Mouse (Mus musculus): ENCODE results near the gene Lix1l. TPM values are rescaled to one million over a fixed set of nuclear protein-coding genes. Genes with fewer than 3 reads are reported as not detected.
A peak's percentile ranks its signal among the peaks of the same experiment; 100 is the strongest.
"Not testable (repeated sequence)": the region's sequence is repeated elsewhere in the genome, so short reads cannot be mapped to it uniquely, and the experiment has no call there.

Lix1l gene
- polyA plus RNA-seq, 1 experiment from 2014 or later, result 6.7 TPM

DNA sequence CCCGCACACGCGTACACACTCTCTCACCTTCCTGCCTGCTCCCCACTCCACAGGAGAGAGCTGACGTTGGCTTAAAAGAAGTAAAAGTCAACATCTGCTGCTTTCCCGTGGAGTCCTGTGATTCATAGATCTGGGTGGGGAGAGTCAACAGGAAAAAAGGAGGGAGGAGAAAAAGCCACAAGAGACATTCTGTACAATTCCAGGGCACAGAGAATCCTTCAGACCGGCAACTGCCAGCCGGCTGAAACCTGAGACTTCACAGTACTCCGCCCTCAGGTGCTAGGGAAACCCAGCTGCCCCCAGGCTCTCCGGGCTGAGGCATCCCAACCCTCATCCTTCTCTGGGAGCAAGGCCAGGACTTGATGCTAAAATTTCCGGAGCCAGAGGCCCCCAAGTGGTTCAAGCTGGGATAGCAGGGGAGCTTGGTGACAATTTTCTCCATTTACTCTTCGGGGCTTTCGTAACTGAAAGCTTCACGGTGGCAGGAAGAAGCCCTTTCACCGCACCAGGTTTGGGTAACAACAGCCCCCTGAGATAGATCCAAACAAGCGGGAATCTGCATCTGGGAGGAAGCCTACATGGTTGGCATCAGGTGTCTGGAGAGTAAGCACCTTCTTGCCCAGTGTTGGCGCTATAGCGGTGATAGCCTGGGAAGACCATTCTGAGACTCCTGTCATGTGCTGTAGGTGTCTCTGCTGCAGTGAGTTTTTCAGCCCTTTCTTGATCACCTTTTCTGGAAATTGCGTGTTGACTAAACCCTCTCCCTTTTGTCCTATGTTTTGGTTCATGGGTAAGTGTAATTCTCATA is 62.7 kb downstream of the Lix1l start:
- no peaks in the 10 kb centered on the region for H3K36me3 ChIP-seq (ENCODE audit: control insufficient read depth, insufficient read depth, low read length)
- peak overlapping the region; percentile 63 for H3K9ac ChIP-seq (ENCODE audit: low read length)
- H3K4me2 ChIP-seq (ENCODE audit: low read length), result peak overlapping the region; percentile 74
- ATAC-seq (ENCODE audit: insufficient number of reproducible peaks, insufficient read depth, low FRiP score, low read depth), result peak; percentile 57; the same call in 1 of the 2 replicates
- 0 out of 4 replicates have a peak overlapping the region, but pooled peaks of 1 of the 2 experiments have one; percentile 19 for H3K27ac ChIP-seq (replicated peaks in 1 of 2; ENCODE audit: control insufficient read depth in 1 of 2, insufficient read depth in 1 of 2, low read depth in 2 of 2, low read length in 2 of 2)
- peak overlapping the region; percentile 29 to 37 for H3K4me3 ChIP-seq (ENCODE audit: control insufficient read depth in 1 of 2, insufficient read depth in 1 of 2, low read depth in 1 of 2, low read length in 2 of 2)
- WGBS, result 6% methylated on average over 17 of the region's 18 CpGs
- H3K4me1 ChIP-seq (ENCODE audit: control insufficient read depth in 2 of 2, insufficient read depth in 2 of 2, low read length in 2 of 2), result peaks cover 7 to 9% of the 10 kb centered on the region in 2 experiments; a peak in 2 of 4 replicates
- H3K9me3 ChIP-seq (ENCODE audit: control insufficient read depth, low read length), result no peaks in the 10 kb centered on the region
- H3K27me3 ChIP-seq (ENCODE audit: control insufficient read depth, insufficient read depth, low read length), result no peaks in the 10 kb centered on the region

DNA sequence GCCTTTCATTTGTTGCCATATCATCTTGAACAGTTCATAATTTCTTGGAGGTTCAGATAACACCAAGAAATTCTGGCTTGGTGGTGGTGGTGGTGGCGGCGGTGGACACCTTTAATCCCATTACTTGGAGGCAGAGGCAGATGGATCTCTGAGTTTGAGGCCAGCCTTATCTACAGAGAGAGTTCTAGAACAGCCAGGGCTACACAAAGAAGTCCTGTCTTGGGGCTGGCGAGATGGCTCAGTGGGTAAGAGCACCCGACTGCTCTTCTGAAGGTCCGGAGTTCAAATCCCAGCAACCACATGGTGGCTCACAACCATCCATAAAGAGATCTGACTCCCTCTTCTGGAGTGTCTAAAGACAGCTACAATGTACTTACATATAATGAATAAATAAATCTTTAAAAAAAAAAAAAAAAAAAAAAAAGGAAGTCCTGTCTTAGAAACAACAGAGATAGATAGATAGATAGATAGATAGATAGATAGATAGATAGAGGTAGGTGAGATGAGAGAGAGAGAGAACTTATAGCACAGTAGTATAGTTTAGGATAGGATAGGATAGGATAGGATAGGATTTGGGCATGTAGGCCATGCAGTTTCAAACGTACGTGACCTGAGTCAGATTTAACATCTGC is 64.9 kb downstream of the Lix1l start:
- not testable (repeated sequence) for H3K27ac ChIP-seq (replicated peaks in 1 of 2; ENCODE audit: control insufficient read depth in 1 of 2, insufficient read depth in 1 of 2, low read depth in 2 of 2, low read length in 2 of 2); H3K27me3 ChIP-seq (ENCODE audit: control insufficient read depth, insufficient read depth, low read length); H3K4me3 ChIP-seq (ENCODE audit: control insufficient read depth in 1 of 2, insufficient read depth in 1 of 2, low read depth in 1 of 2, low read length in 2 of 2); ATAC-seq (ENCODE audit: insufficient number of reproducible peaks, insufficient read depth, low FRiP score, low read depth); H3K4me2 ChIP-seq (ENCODE audit: low read length); H3K9ac ChIP-seq (ENCODE audit: low read length); H3K36me3 ChIP-seq (ENCODE audit: control insufficient read depth, insufficient read depth, low read length); H3K9me3 ChIP-seq (ENCODE audit: control insufficient read depth, low read length)
- WGBS, result 84% methylated on average over 7 of the region's 7 CpGs
- peaks cover 13 to 15% of the 10 kb centered on the region in 2 experiments for H3K4me1 ChIP-seq (ENCODE audit: control insufficient read depth in 2 of 2, insufficient read depth in 2 of 2, low read length in 2 of 2)

DNA sequence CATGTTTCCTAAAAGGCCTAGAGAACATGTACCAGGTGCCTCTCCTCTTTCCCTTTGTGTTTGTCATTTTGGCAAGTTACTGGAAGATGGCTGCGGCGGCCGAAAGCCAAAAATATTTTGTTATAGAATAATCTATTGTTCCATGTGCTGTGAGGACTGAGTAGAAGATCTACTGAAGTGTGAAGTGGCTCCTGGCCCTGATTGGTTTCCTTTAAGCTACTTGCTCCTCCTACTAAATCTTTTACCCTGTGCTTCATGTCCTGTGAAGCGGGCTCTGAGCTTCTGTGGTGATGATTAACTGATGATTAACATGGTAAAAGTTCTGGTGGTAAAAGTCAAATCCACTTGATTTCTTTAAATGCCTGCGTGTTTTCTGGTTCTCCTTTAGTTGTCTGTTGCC is 66.0 kb downstream of the Lix1l start:
- Histone ChIP-seq H3K27me3 (ENCODE audit: control insufficient read depth, insufficient read depth, low read length) (no peaks in the 10 kb centered on the region), H3K4me1 (ENCODE audit: control insufficient read depth in 2 of 2, insufficient read depth in 2 of 2, low read length in 2 of 2) (peaks cover 13 to 15% of the 10 kb centered on the region in 2 experiments), H3K4me3 (ENCODE audit: control insufficient read depth in 1 of 2, insufficient read depth in 1 of 2, low read depth in 1 of 2, low read length in 2 of 2) (no peak overlapping the region), H3K36me3 (ENCODE audit: control insufficient read depth, insufficient read depth, low read length) (no peaks in the 10 kb centered on the region), H3K9me3 (ENCODE audit: control insufficient read depth, low read length) (no peaks in the 10 kb centered on the region), H3K4me2 (ENCODE audit: low read length) (no peak overlapping the region), H3K27ac (replicated peaks in 1 of 2; ENCODE audit: control insufficient read depth in 1 of 2, insufficient read depth in 1 of 2, low read depth in 2 of 2, low read length in 2 of 2) (no peak overlapping the region), H3K9ac (ENCODE audit: low read length) (no peak overlapping the region)
- 89% methylated on average over 5 of the region's 5 CpGs for WGBS
- no peak for ATAC-seq (ENCODE audit: insufficient number of reproducible peaks, insufficient read depth, low FRiP score, low read depth)

- Histone ChIP-seq H3K4me1 (ENCODE audit: control insufficient read depth in 2 of 2, insufficient read depth in 2 of 2, low read length in 2 of 2) (peaks cover 13 to 15% of the 10 kb centered on the region in 2 experiments), H3K9me3 (ENCODE audit: control insufficient read depth, low read length) (no peaks in the 10 kb centered on the region), H3K27ac (replicated peaks in 1 of 2; ENCODE audit: control insufficient read depth in 1 of 2, insufficient read depth in 1 of 2, low read depth in 2 of 2, low read length in 2 of 2) (no peak overlapping the region), H3K4me3 (ENCODE audit: control insufficient read depth in 1 of 2, insufficient read depth in 1 of 2, low read depth in 1 of 2, low read length in 2 of 2) (no peak overlapping the region), H3K36me3 (ENCODE audit: control insufficient read depth, insufficient read depth, low read length) (no peaks in the 10 kb centered on the region), H3K9ac (ENCODE audit: low read length) (no peak overlapping the region), H3K27me3 (ENCODE audit: control insufficient read depth, insufficient read depth, low read length) (no peaks in the 10 kb centered on the region), H3K4me2 (ENCODE audit: low read length) (no peak overlapping the region)
- ATAC-seq (ENCODE audit: insufficient number of reproducible peaks, insufficient read depth, low FRiP score, low read depth), result no peak
- WGBS, result 40% methylated on average over 1 of the region's 1 CpGs
Observed at GRCm38 (mm10) chr3:96667316-96667715, 66.4 kb downstream of the Lix1l start.

GRCm38 (mm10) chr3:96668424-96669067 is 67.6 kb downstream of the Lix1l start:
- WGBS, result 90% methylated on average over 5 of the region's 5 CpGs
- H3K9me3 ChIP-seq (ENCODE audit: control insufficient read depth, low read length), result no peaks in the 10 kb centered on the region
- ATAC-seq (ENCODE audit: insufficient number of reproducible peaks, insufficient read depth, low FRiP score, low read depth), result no peak
- no peaks in the 10 kb centered on the region for H3K27me3 ChIP-seq (ENCODE audit: control insufficient read depth, insufficient read depth, low read length)
- no peak overlapping the region for H3K27ac ChIP-seq (replicated peaks in 1 of 2; ENCODE audit: control insufficient read depth in 1 of 2, insufficient read depth in 1 of 2, low read depth in 2 of 2, low read length in 2 of 2)
- H3K4me1 ChIP-seq (ENCODE audit: control insufficient read depth in 2 of 2, insufficient read depth in 2 of 2, low read length in 2 of 2), result peaks cover 9 to 12% of the 10 kb centered on the region in 2 experiments
- no peak overlapping the region for H3K9ac ChIP-seq (ENCODE audit: low read length)
- H3K4me3 ChIP-seq (ENCODE audit: control insufficient read depth in 1 of 2, insufficient read depth in 1 of 2, low read depth in 1 of 2, low read length in 2 of 2), result no peak overlapping the region
- no peaks in the 10 kb centered on the region for H3K36me3 ChIP-seq (ENCODE audit: control insufficient read depth, insufficient read depth, low read length)
- H3K4me2 ChIP-seq (ENCODE audit: low read length), result no peak overlapping the region

- peak within 1 kb of the TSS; percentile 56 for H3K9ac ChIP-seq (ENCODE audit: low read length)
- H3K4me2 ChIP-seq (ENCODE audit: low read length), result peak within 1 kb of the TSS; percentile 72
- no peaks in the 10 kb centered on the region for H3K9me3 ChIP-seq (ENCODE audit: control insufficient read depth, low read length)
- no peaks in the 10 kb centered on the region for H3K27me3 ChIP-seq (ENCODE audit: control insufficient read depth, insufficient read depth, low read length)
- peaks cover 5 to 6% of the 10 kb centered on the region in 2 experiments; a peak in 3 of 4 replicates for H3K4me1 ChIP-seq (ENCODE audit: control insufficient read depth in 2 of 2, insufficient read depth in 2 of 2, low read length in 2 of 2)
- H3K4me3 ChIP-seq (ENCODE audit: control insufficient read depth in 1 of 2, insufficient read depth in 1 of 2, low read depth in 1 of 2, low read length in 2 of 2), result peak within 1 kb of the TSS; percentile 38 to 60
- peak; percentile 91 for ATAC-seq (ENCODE audit: insufficient number of reproducible peaks, insufficient read depth, low FRiP score, low read depth)
- no peak within 1 kb of the TSS for H3K27ac ChIP-seq (replicated peaks in 1 of 2; ENCODE audit: control insufficient read depth in 1 of 2, insufficient read depth in 1 of 2, low read depth in 2 of 2, low read length in 2 of 2)
- WGBS, result 6% methylated on average over 35 of the region's 35 CpGs
- no peaks in the 10 kb centered on the region for H3K36me3 ChIP-seq (ENCODE audit: control insufficient read depth, insufficient read depth, low read length)
Observed at GRCm38 (mm10) chr3:96669727-96670468, 68.9 kb downstream of the Lix1l start, which contains the start of gene Ankrd35. Gene Ankrd35 (plus strand): TSS chr3:96670131.

GRCm38 (mm10) chr3:96671519-96671918 is 70.6 kb downstream of the Lix1l start:
- WGBS, result 83% methylated on average over 5 of the region's 5 CpGs
- ATAC-seq (ENCODE audit: insufficient number of reproducible peaks, insufficient read depth, low FRiP score, low read depth), result no peak
- H3K9ac ChIP-seq (ENCODE audit: low read length), result no peak overlapping the region

More at GRCm38 (mm10) chr3:96671519-96671918, 70.6 kb downstream of the Lix1l start:
- no peak overlapping the region for H3K4me3 ChIP-seq (ENCODE audit: control insufficient read depth in 1 of 2, insufficient read depth in 1 of 2, low read depth in 1 of 2, low read length in 2 of 2)
- peaks cover 5 to 6% of the 10 kb centered on the region in 2 experiments; a peak in 3 of 4 replicates for H3K4me1 ChIP-seq (ENCODE audit: control insufficient read depth in 2 of 2, insufficient read depth in 2 of 2, low read length in 2 of 2)
- H3K27ac ChIP-seq (replicated peaks in 1 of 2; ENCODE audit: control insufficient read depth in 1 of 2, insufficient read depth in 1 of 2, low read depth in 2 of 2, low read length in 2 of 2), result no peak overlapping the region
- no peaks in the 10 kb centered on the region for H3K27me3 ChIP-seq (ENCODE audit: control insufficient read depth, insufficient read depth, low read length)
- no peaks in the 10 kb centered on the region for H3K9me3 ChIP-seq (ENCODE audit: control insufficient read depth, low read length)
- no peaks in the 10 kb centered on the region for H3K36me3 ChIP-seq (ENCODE audit: control insufficient read depth, insufficient read depth, low read length)
- H3K4me2 ChIP-seq (ENCODE audit: low read length), result no peak overlapping the region

All from heart, embryonic 14.5 days (tissue).